Mouse (Mus musculus) heart, postnatal 0 days (tissue): Measurements from ENCODE around the gene Traf2.

Experiments used
- CTCF ChIP-seq: IDR thresholded peaks from 2 replicates; pipeline ENCODE4 v1.5.1; 2016; ENCODE audit warnings: antibody characterized with exemption, control low read depth, low read depth
- EP300 ChIP-seq: IDR thresholded peaks from 2 replicates; pipeline ENCODE4 v1.6.1; 2016; ENCODE audit warnings: antibody characterized with exemption, low read depth

GRCm38 (mm10) chr2:25574136-25574535 is 27.4 kb upstream of the Traf2 start:
- TF ChIP-seq CTCF = no peak
- no peak for TF ChIP-seq EP300
